Mouse (Mus musculus): ENCODE results near the gene Akap12.

Akap12 gene

DNA sequence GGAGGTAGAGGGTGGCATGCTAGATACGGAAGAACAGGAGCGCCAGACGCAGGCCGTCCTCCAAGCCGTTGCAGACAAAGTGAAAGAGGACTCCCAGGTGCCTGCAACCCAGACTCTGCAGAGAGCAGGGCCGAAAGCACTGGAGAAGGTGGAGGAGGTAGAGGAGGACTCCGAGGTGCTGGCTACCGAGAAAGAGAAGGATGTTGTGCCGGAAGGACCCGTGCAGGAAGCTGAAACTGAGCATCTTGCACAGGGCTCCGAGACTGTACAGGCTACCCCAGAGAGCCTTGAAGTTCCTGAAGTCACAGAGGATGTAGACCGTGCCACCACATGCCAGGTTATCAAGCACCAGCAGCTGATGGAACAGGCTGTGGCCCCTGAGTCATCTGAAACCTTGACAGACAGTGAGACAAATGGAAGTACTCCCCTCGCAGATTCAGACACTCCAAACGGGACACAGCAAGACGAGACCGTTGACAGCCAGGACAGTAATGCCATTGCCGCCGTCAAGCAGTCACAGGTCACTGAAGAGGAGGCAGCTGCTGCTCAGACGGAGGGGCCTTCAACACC is 89.8 kb downstream of the Akap12 start:
- no peak for DNase-seq (ENCODE audit: low spot score in 2 of 2)

DNA sequence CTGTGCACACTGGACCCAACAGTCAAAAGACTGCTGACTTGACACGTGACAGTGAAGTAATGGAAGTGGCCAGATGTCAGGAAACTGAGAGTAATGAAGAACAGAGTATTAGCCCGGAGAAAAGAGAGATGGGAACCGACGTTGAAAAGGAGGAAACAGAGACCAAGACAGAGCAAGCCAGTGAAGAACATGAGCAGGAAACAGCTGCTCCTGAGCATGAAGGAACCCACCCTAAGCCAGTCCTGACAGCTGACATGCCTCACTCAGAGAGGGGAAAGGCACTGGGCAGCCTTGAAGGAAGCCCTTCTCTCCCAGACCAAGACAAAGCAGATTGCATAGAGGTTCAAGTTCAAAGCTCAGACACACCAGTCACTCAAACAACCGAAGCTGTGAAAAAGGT is 90.5 kb downstream of the Akap12 start:
- DNase-seq (ENCODE audit: low spot score in 2 of 2), result no peak

DNA sequence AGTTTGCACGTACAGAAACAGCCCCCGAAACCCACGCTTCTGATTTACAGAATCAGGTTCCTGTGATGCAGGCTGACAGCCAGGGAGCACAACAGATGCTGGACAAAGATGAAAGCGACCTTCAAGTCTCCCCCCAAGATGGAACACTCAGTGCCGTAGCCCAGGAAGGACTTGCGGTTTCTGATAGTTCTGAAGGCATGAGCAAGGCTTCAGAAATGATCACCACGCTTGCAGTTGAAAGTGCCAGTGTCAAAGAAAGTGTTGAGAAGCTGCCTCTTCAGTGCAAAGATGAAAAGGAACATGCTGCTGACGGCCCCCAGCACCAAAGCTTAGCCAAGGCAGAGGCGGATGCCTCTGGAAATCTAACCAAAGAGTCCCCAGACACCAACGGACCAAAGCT is 91.3 kb downstream of the Akap12 start:
- no peak for DNase-seq (ENCODE audit: low spot score in 2 of 2)

- no peak for DNase-seq (ENCODE audit: low spot score in 2 of 2)
Measured at GRCm38 (mm10) chr10:4364618-4365017, 98.4 kb downstream of the Akap12 start.

- no peak for DNase-seq (ENCODE audit: low spot score in 2 of 2)
Measured at GRCm38 (mm10) chr10:4370105-4370504, 103.9 kb downstream of the Akap12 start.

DNA sequence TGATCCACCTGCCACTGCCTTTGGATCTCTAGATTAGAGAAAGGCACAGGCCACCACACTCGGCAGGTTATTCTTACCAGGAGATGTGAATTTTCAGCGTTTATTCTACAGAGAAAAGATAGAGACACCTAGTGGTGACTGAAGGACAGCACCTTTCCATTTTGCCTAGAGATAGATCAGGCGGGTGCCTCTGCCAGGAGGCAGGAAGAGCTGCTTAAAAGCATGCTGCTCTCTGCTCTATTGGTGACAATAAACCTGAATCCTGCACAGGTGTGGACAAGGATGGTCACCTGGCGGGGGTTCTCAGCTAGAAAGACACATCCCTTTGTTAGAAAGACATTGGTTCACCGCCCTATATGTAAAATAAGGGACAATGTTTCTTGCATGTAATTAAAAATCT is 105.8 kb downstream of the Akap12 start:
- DNase-seq (ENCODE audit: low spot score in 2 of 2), result peak in 1 of 2 experiments; percentile 14

DNA sequence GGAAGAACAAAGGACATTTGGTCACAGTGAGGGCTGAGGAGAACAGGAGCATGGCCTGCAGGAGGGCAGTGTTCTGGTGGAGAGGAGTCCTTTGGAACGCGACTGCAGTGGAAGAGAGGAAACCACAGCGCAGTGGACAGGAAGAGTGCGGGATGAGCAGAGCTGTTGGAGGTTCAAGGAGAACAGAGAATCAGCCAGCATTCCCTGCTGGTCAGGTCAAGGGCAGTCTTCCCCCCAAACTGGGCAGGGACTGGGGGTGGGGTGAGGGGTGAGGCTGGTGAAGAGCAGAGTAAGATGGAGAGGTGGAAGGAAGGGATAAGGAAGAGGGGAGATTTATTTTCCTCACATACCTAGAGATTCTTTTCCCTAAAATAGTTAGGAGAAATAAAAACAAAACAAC is 107.4 kb downstream of the Akap12 start:
- DNase-seq (ENCODE audit: low spot score in 2 of 2), result no peak

- DNase-seq (ENCODE audit: low spot score in 2 of 2), result no peak
Measured at GRCm38 (mm10) chr10:4374239-4374638, 108.1 kb downstream of the Akap12 start.

DNA sequence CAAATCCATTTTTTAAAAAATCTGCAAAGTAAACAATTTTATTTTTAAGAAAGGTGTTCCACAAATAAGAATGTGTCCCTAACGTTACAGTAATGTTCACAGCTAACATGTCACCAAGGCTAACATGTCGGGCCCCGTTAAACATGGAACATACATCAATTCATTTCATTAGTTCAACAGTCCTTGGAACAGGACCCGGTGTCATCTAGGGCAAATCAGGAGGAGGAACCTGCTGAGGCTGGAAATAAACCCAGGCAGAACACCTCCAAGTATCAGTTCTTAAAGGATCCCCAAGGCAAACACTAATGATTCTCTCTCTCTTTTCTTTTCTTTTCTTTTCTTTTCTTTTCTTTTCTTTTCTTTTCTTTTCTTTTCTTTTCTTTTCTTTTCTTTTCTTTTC is 108.6 kb downstream of the Akap12 start:
- no peak for DNase-seq (ENCODE audit: low spot score in 2 of 2)

- no peak for DNase-seq (ENCODE audit: low spot score in 2 of 2)
Measured at GRCm38 (mm10) chr10:4375267-4375666, 109.1 kb downstream of the Akap12 start.

- DNase-seq (ENCODE audit: low spot score in 2 of 2), result no peak
Measured at GRCm38 (mm10) chr10:4376461-4376860, 110.3 kb downstream of the Akap12 start.

GRCm38 (mm10) chr10:4376931-4377330 is 110.8 kb downstream of the Akap12 start:
- no peak for DNase-seq (ENCODE audit: low spot score in 2 of 2)

DNA sequence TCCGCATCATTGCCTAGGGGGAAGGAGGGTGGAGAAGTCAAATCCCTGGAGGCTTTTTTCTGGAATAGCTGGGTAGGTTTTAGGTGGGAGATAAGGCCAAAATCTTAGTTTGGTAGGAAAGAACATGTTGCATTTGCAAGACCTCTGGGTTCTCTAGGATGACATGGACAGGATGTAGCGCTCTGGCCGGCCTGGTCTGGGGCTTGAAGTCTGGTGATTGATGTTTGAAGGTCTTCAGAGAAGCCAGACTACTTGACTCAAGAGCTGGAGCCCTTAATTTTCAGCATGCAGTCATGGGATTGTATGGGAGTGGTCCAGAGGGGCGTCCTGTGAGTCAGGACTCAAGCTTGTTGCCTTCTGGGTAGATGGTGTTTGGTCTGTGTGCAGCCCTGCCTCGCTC is 114.6 kb downstream of the Akap12 start:
- no peak for DNase-seq (ENCODE audit: low spot score in 2 of 2)

- DNase-seq (ENCODE audit: low spot score in 2 of 2), result no peak
Measured at GRCm38 (mm10) chr10:4384244-4384643, 118.1 kb downstream of the Akap12 start.

DNA sequence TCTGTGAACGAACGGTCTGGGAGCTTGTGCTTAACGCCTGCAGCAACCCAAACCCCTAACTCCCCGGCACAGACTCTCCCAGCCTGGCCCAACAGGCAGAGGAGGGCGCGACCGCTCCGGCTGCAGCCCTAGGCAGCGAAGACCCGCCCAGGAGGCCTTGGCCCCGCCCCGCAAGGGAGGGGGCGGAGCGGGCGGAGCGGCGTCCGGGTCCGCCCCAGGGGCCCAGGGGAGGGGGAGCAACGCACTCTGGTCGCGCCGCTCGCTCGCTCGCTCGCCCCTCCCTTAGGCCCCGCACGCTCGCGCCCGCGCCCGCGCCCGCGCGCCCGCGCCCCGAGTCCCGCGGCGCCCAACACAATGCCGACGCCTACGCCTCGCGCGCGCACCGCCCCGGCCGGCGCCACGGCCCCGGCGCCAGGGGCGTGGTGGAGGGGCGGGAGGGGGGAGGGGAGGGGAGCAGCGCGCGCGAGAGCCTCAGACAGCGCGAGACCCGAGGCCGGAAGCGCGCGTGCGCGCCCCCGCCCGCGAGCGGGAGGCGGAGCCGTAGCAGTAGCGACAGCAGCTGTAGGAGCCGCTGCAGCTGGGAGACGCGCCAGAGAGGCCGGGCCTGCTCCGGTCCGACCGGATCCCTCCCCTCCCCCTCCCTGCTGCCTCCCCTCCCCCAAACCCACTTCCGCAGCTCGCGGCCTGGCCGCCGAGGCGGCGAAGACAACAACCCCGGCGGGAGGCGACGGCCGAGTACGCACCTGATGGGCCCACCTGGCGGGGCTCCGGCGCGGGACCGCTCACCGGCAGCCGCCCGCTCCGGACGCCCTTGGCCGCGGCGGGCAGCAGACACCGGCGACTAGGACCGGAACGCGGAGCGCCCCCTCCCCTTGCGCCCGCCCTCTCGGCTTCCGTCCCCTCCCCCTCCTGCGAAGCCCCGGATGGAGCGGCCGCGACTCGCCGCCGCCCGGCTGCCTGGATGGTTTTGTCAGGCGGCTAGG is 120.7 kb downstream of the Akap12 start:
- DNase-seq (ENCODE audit: low spot score in 2 of 2), result peak; percentile 87 to 92

- DNase-seq (ENCODE audit: low spot score in 2 of 2), result peak; percentile 37 to 48
Measured at GRCm38 (mm10) chr10:4387701-4388383, 121.7 kb downstream of the Akap12 start, which contains the start of gene Zbtb2. Zbtb2 (minus strand) TSS chr10:4388108.

DNA sequence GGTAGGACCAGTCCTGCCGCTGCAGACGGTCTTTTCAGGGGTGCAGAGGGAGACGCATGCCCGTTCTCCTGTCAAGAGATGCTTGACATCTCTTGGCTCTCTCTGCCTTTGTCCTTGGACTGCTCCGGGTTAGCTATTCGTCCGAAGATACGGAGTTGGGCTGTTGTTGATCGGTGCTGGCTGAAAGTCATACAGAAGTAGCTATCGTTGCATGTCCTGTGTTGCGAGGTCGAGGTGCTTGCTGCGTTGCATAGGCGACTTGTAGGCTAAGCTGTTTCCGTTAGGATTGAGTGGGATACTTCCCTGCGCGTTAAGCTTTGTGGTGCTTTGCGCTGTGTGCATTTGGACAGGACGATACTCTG is 122.2 kb downstream of the Akap12 start:
- DNase-seq (ENCODE audit: low spot score in 2 of 2), result peak in 1 of 2 experiments; percentile 34

- DNase-seq (ENCODE audit: low spot score in 2 of 2), result no peak
Measured at GRCm38 (mm10) chr10:4389036-4389435, 122.9 kb downstream of the Akap12 start.

DNA sequence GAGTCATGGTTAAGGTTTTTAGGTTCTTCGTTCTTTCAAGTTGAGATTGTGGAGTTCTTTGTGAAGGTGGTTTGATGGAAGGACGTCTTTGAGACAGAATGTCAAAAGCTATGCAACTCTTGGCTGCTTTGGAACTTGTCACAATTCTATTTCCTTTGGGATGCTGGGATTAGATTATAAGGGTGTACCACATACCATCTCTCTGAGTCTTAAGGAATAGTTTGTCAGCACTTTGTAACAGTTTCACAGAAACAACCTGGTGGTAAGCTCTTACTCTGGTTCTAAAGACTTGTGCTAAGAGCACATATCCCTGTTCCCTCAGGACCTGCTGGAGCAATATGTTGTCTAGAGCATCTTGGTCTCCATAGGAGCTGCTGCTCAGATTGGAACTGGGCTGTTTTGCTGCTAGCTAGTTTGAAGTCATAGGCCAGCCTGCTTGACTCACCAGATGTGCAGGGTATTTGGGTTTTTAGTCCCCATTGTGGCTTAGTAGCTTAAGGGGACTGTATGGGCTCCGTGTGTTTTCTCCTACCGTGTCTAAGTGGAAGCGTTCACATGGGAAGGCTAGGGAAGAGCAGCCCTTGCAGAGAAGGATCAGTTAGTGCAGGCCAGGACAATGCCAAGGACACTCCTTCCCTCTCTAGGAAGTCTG is 123.4 kb downstream of the Akap12 start:
- no peak for DNase-seq (ENCODE audit: low spot score in 2 of 2)

- no peak for DNase-seq (ENCODE audit: low spot score in 2 of 2)
Measured at GRCm38 (mm10) chr10:4390550-4390949, 124.4 kb downstream of the Akap12 start.

DNA sequence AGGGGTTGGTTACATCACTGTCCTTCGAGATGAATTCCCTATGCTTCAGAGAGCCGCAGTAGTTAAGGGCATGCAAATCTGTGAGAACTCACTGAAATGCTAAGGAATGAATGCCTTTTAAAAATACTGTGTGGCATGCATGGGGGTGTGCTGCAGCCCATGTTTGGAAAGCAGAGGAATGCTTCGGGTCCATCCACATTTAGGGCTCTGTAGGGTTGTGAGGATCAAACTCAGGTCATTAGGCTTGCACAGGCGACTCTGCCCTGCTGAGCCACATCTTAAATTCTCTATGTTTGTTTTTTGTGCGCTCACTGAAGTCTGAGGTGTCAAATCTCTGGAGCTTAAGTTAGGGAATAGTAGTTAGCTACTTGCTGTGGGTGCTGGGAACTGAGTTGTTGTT is 124.9 kb downstream of the Akap12 start:
- no peak for DNase-seq (ENCODE audit: low spot score in 2 of 2)

GRCm38 (mm10) chr10:4391851-4392250 is 125.7 kb downstream of the Akap12 start:
- DNase-seq (ENCODE audit: low spot score in 2 of 2), result peak; percentile 29 to 31

All from natural killer cell, adult 2 months (primary cell).